Comparison of ENCODE assay signal across 10 mouse cellular contexts in the genomic region with DNA sequence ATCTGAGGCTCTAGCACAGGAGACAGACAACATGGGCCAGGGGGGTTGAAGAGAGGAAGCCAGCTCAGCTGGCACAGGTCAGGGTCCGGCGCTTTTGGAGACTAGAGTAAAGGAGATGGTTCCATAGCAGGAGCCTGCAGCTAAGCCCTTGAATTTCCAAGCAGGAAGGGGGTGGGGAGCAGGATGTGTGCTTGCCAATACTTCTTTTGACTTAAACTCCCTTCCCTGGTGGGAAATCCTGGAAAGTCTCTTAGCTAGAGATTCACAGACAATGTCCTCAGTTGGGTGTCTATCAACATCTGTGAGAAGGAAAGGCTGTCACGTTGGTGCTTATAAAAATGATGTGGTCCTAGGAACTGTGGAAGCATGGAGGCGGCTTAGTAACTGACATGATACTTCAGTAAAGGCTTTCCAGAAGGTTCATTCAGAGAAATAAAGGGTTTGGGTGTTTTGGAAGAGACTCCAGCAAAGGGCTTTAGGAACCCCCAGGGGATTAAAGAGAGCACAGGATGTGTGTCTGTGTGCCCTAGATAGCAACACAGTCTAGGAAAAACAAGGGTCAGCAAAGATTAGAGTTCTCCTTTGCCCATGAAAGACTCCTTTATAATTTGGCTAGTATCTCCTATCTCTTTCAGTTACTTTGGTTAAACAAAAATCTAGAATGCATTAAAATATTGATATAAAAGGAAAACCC. TPM values are rescaled to one million over a fixed set of nuclear protein-coding genes. Genes with fewer than 3 reads are reported as not detected.
DNase-seq lines count a peak whose midpoint lies in the region; ATAC-seq and TF ChIP-seq lines count a peak whose summit lies in the region.
"Had no signal": no experiment of that assay in that cellular context is flagged by ENCODE, and none has a peak within 500 bp of the region (broad histone marks: within the 10 kb centered on the region; RNA-seq: fewer than 3 reads in every experiment).

No protein-coding gene starts in this region.

- H3K4me3 ChIP-seq in G1E (ENCODE audit: low read depth, low read length), result peak overlapping the region; percentile 83
- H3K4me3 ChIP-seq in embryonic facial prominence, embryonic 10.5 days, result peak overlapping the region; percentile 25; the same call in 1 of the 2 replicates
- H3K4me3 ChIP-seq: embryonic facial prominence, embryonic 13.5 days had no signal

- no peak overlapping the region for H3K27ac ChIP-seq in embryonic facial prominence, embryonic 10.5 days (replicated peaks)
- H3K27ac ChIP-seq: embryonic facial prominence, embryonic 13.5 days had no signal

- intact Hi-C loops in left cerebral cortex, postnatal 4 days (cut with DNase I), result no loop called here

- 29% methylated on average over 4 of the region's 4 CpGs for WGBS in embryonic facial prominence, embryonic 10.5 days

- no peaks in the 10 kb centered on the region for H3K27me3 ChIP-seq in G1E (ENCODE audit: insufficient read depth, low read length)
- H3K27me3 ChIP-seq in embryonic facial prominence, embryonic 10.5 days (replicated peaks; ENCODE audit: low read depth, poor library complexity, severe bottlenecking), result peaks cover 18% of the 10 kb centered on the region

- H3K36me3 ChIP-seq in G1E (replicated peaks), result peaks cover 49% of the 10 kb centered on the region
- no peaks in the 10 kb centered on the region for H3K36me3 ChIP-seq in embryonic facial prominence, embryonic 10.5 days (replicated peaks)
- H3K36me3 ChIP-seq: embryonic facial prominence, embryonic 13.5 days had no signal

- H3K9me3 ChIP-seq in G1E (replicated peaks), result no peaks in the 10 kb centered on the region
- no peaks in the 10 kb centered on the region for H3K9me3 ChIP-seq in embryonic facial prominence, embryonic 10.5 days
- H3K9me3 ChIP-seq: embryonic facial prominence, embryonic 13.5 days had no signal

- ATAC-seq in G1E (ENCODE audit: extremely low read depth, insufficient number of reproducible peaks, low FRiP score, poor library complexity, severe bottlenecking), result no peak

- DNase-seq in kidney, adult 18-20 months, result peak; percentile 31
- DNase-seq in kidney, adult 9 months, result no peak
- DNase-seq in G1E (ENCODE audit: low spot score), result no peak
- no peak for DNase-seq in embryonic facial prominence, embryonic 10.5 days (ENCODE audit: low spot score)
- peak; percentile 68 for DNase-seq in lung, postnatal 10 days
- no peak for DNase-seq in left cerebral cortex, postnatal 4 days
- DNase-seq in urinary bladder, postnatal 4 days (ENCODE audit: low spot score in 2 of 2), result no peak
- DNase-seq: layer of hippocampus, adult 9-11 months; thymus, adult 2 months had no signal

- no peak for TF ChIP-seq CTCF in G1E (IDR thresholded peaks at IDR 0.05; ENCODE audit: low read depth, low read length)

- peaks cover 21% of the 10 kb centered on the region for H3K4me1 ChIP-seq in G1E (ENCODE audit: insufficient read depth, low read depth, low read length)
- H3K4me1 ChIP-seq in embryonic facial prominence, embryonic 10.5 days, result peaks cover 11% of the 10 kb centered on the region; the same call in 1 of the 2 replicates

RNA-seq across cellular contexts. Expression of a gene that starts 3.8 kb away (rescaled TPM):
- total RNA-seq in G1E (2014; fragmentation: Nextera tagmentation), result 1,532 and 1,746 TPM in 2 replicates
- total RNA-seq in G1E (2017), result 1,452 and 1,581 TPM in 2 replicates
- 537 and 1,129 TPM in 2 replicates for polyA plus RNA-seq in G1E (2012)
- 72.8 and 77.4 TPM in 2 replicates for polyA plus RNA-seq in embryonic facial prominence, embryonic 10.5 days (2016; fragmentation: Nextera tagmentation; extraction: Ambion mirVana)
- 10 to 100 TPM; 19.7 to 22.2 TPM for total RNA-seq in left cerebral cortex, postnatal 4 days (2021)

RNA-seq across cellular contexts. Expression of a gene that starts 26.6 kb away (rescaled TPM):
- total RNA-seq in G1E (2014; fragmentation: Nextera tagmentation) (18.5 TPM in 2 replicates), G1E (2017) (1.1 and 1.2 TPM in 2 replicates)
- 1.7 and 3.9 TPM in 2 replicates for polyA plus RNA-seq in G1E (2012)
- polyA plus RNA-seq in embryonic facial prominence, embryonic 10.5 days (2016; fragmentation: Nextera tagmentation; extraction: Ambion mirVana), result 1.7 and 2.0 TPM in 2 replicates
- total RNA-seq in left cerebral cortex, postnatal 4 days (2021), result 1 to 10 TPM; 1.6 to 2.2 TPM

Comparison
In these comparisons a context has a peak if more than half of its experiments do, and no peak if none do; other contexts are left out.
1. DNase-seq: peak in kidney, adult 18-20 months (single experiment) and lung, postnatal 10 days (single experiment); none in kidney, adult 9 months (single experiment), G1E (single experiment), embryonic facial prominence, embryonic 10.5 days (single experiment), left cerebral cortex, postnatal 4 days (single experiment) and urinary bladder, postnatal 4 days (0 of 2).
2. RNA of a gene that starts 3.8 kb away (total RNA-seq): 1,452 to 1,746 TPM in G1E; 19.7 to 22.2 TPM in left cerebral cortex, postnatal 4 days; every median in the first group is over 10 times any median in the second.